Mouse (Mus musculus): ENCODE measurements at regions not wholly inside any gene's neighbourhood (a gene's known extent, or its start where the extent isn't known, plus 50 kb on each side); places are given as distances from the start of the nearest gene placed in this dataset.
A peak's percentile ranks its signal among the peaks of the same experiment; 100 is the strongest.

GRCm38 (mm10) chr9:51517643-51518042 is 188.9 kb upstream of the 1810046K07Rik start:
- Histone ChIP-seq H3K36me3 (ENCODE audit: insufficient read depth) (no peaks in the 10 kb centered on the region), H3K9ac (no peak overlapping the region), H3K9me3 (ENCODE audit: low read depth, low read length) (no peaks in the 10 kb centered on the region), H3K4me2 (no peak overlapping the region), H3K27ac (ENCODE audit: low read depth) (no peak overlapping the region), H3K27me3 (ENCODE audit: insufficient read depth, low read length) (no peaks in the 10 kb centered on the region), H3K4me1 (ENCODE audit: insufficient read depth) (no peaks in the 10 kb centered on the region), H3K4me3 (ENCODE audit: low read depth, low read length) (no peak overlapping the region)
- no peak for TF ChIP-seq CTCF (IDR thresholded peaks at IDR 0.05; ENCODE audit: low read depth)
- 56% methylated on average over 2 of the region's 2 CpGs for WGBS
- no peak for ATAC-seq (ENCODE audit: insufficient read depth)
- peak; percentile 8 for DNase-seq

DNA sequence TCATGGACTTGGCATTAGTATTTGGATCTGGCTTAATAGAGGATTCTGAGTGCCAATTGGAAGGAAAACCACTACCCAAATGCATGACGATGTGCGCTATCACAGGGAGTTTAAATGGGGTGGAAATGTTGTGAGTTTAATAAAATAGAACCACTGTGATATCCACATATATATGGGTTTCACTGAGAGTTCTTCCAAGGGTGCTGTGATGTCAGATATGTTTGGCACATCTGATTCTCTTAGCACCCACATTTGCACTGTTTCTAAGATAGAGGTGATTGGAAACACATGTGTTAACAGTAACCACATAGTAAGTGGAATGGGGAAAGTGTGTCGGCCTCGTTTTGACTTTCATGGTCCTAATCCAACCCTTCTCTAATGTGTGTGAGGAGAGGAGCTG is 189.7 kb upstream of the 1810046K07Rik start:
- Histone ChIP-seq H3K27me3 (ENCODE audit: insufficient read depth, low read length) (no peaks in the 10 kb centered on the region), H3K4me2 (no peak overlapping the region), H3K4me1 (ENCODE audit: insufficient read depth) (no peaks in the 10 kb centered on the region), H3K9me3 (ENCODE audit: low read depth, low read length) (no peaks in the 10 kb centered on the region), H3K36me3 (ENCODE audit: insufficient read depth) (no peaks in the 10 kb centered on the region), H3K27ac (ENCODE audit: low read depth) (no peak overlapping the region), H3K4me3 (ENCODE audit: low read depth, low read length) (no peak overlapping the region), H3K9ac (no peak overlapping the region)
- 69% methylated on average over 4 of the region's 4 CpGs for WGBS
- ATAC-seq (ENCODE audit: insufficient read depth) (no peak), DNase-seq (no peak)
- no peak for TF ChIP-seq CTCF (IDR thresholded peaks at IDR 0.05; ENCODE audit: low read depth)

GRCm38 (mm10) chr9:51523471-51523870 is 194.8 kb upstream of the 1810046K07Rik start:
- no peak overlapping the region for H3K27ac ChIP-seq (ENCODE audit: low read depth)
- no peak overlapping the region for H3K9ac ChIP-seq
- no peak overlapping the region for H3K4me2 ChIP-seq
- no peak for DNase-seq
- H3K4me3 ChIP-seq (ENCODE audit: low read depth, low read length): no peak overlapping the region
- no peaks in the 10 kb centered on the region for H3K9me3 ChIP-seq (ENCODE audit: low read depth, low read length)
- no peaks in the 10 kb centered on the region for H3K27me3 ChIP-seq (ENCODE audit: insufficient read depth, low read length)
- H3K4me1 ChIP-seq (ENCODE audit: insufficient read depth): no peaks in the 10 kb centered on the region
- ATAC-seq (ENCODE audit: insufficient read depth): no peak
- no peaks in the 10 kb centered on the region for H3K36me3 ChIP-seq (ENCODE audit: insufficient read depth)
- TF ChIP-seq CTCF (IDR thresholded peaks at IDR 0.05; ENCODE audit: low read depth): no peak

DNA sequence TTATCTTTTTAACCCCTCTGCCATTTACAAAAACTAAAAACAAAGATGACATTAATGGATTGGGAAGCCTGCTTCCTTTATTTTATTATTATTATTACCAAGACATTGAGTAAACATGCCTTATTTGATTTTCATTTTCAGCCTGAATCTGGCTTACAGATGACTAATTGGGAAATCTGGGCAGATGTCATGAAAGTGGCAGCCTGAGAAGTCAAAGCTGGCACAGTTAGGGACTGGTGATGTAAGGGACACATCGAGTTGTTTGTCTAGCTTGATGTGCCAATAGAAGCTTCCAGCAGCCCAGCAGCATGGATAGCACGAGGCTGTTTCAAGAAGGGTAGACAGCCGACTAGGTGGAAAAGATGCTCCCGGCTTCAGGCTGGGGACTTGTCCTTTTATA is 197.2 kb upstream of the 1810046K07Rik start:
- Histone ChIP-seq H3K27me3 (ENCODE audit: insufficient read depth, low read length) (no peaks in the 10 kb centered on the region), H3K27ac (ENCODE audit: low read depth) (no peak overlapping the region), H3K4me1 (ENCODE audit: insufficient read depth) (no peaks in the 10 kb centered on the region), H3K4me3 (ENCODE audit: low read depth, low read length) (no peak overlapping the region), H3K9ac (no peak overlapping the region), H3K9me3 (ENCODE audit: low read depth, low read length) (no peaks in the 10 kb centered on the region), H3K4me2 (no peak overlapping the region), H3K36me3 (ENCODE audit: insufficient read depth) (no peaks in the 10 kb centered on the region)
- peak; percentile 54 for DNase-seq
- WGBS: 54% methylated on average over 4 of the region's 4 CpGs
- no peak for TF ChIP-seq CTCF (IDR thresholded peaks at IDR 0.05; ENCODE audit: low read depth)
- ATAC-seq (ENCODE audit: insufficient read depth): no peak

DNA sequence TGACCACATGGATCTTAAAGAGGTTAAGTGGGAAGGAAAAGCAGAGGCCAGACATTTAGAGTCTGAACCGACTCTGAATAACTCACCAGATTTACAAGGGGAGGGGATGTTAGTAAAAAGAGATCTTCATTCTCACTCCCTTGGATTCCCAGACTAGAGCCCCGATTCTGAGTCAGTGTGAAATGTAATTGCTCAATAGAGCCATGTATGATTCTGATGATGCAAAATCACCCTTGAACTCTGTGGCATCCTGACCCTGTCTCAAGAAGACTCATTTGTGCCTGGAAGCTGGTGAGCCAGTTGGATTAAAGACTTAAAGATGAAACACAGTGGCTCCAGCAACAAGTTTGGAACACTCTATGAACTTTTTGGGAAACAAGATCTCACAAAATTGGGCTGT is 210.2 kb upstream of the 1810046K07Rik start:
- no peak overlapping the region for H3K4me2 ChIP-seq
- no peaks in the 10 kb centered on the region for H3K36me3 ChIP-seq (ENCODE audit: insufficient read depth)
- no peak for TF ChIP-seq CTCF (IDR thresholded peaks at IDR 0.05; ENCODE audit: low read depth)
- 55% methylated on average over 2 of the region's 2 CpGs for WGBS
- H3K4me1 ChIP-seq (ENCODE audit: insufficient read depth): no peaks in the 10 kb centered on the region
- no peak overlapping the region for H3K9ac ChIP-seq
- H3K27ac ChIP-seq (ENCODE audit: low read depth): no peak overlapping the region
- H3K4me3 ChIP-seq (ENCODE audit: low read depth, low read length): no peak overlapping the region
- H3K27me3 ChIP-seq (ENCODE audit: insufficient read depth, low read length): no peaks in the 10 kb centered on the region
- ATAC-seq (ENCODE audit: insufficient read depth): no peak
- no peaks in the 10 kb centered on the region for H3K9me3 ChIP-seq (ENCODE audit: low read depth, low read length)
- no peak for DNase-seq

DNA sequence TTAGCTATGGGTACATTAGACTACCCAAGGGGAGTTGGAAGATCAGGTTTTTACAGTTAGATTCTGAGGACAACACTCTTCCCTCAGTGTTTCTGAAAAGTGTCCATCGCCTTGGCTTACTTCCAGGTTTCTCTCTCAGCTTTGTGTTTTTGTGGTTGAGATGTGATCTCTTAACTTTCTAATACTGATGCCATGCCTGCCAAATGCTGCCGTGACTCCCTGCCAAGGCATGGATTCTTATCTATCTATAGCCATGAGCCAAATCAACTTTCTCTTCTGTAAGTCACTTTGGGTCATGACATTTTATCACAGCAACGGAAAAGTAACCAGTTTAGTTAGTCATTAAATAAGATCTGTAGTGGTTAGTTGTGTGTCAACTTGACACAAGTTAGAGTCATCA is 213.2 kb upstream of the 1810046K07Rik start:
- WGBS: 78% methylated on average over 3 of the region's 3 CpGs
- H3K9me3 ChIP-seq (ENCODE audit: low read depth, low read length): no peaks in the 10 kb centered on the region
- no peaks in the 10 kb centered on the region for H3K27me3 ChIP-seq (ENCODE audit: insufficient read depth, low read length)
- H3K4me1 ChIP-seq (ENCODE audit: insufficient read depth): no peaks in the 10 kb centered on the region
- no peak for TF ChIP-seq CTCF (IDR thresholded peaks at IDR 0.05; ENCODE audit: low read depth)
- no peak overlapping the region for H3K4me2 ChIP-seq
- ATAC-seq (ENCODE audit: insufficient read depth) (no peak), DNase-seq (peak; percentile 18)
- H3K9ac ChIP-seq: no peak overlapping the region
- H3K4me3 ChIP-seq (ENCODE audit: low read depth, low read length): no peak overlapping the region
- H3K27ac ChIP-seq (ENCODE audit: low read depth): no peak overlapping the region
- H3K36me3 ChIP-seq (ENCODE audit: insufficient read depth): no peaks in the 10 kb centered on the region

DNA sequence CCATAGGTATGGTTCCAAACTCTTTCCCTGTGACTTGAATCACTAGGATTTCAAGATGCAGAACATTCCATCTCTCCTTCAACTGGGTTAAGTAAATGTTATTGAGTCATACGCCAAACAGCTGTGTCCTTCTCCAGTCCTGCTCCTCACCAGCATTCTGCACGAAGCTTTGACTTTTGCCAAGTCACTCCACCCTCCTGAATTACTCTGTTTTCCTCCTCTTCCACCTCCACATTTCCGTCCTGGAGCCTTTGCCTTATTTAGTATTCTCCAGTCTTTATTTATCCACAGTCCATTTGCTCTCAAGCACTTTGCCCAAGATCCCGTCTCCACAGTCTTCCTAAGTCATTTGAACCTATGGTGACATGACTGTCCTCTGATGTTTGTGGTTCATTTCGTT is 193.1 kb upstream of the Arhgap20 start:
- no peak overlapping the region for H3K9ac ChIP-seq
- TF ChIP-seq CTCF (IDR thresholded peaks at IDR 0.05; ENCODE audit: low read depth): no peak
- WGBS: 69% methylated on average over 5 of the region's 5 CpGs
- no peaks in the 10 kb centered on the region for H3K9me3 ChIP-seq (ENCODE audit: low read depth, low read length)
- DNase-seq (no peak), ATAC-seq (ENCODE audit: insufficient read depth) (no peak)
- H3K4me1 ChIP-seq (ENCODE audit: insufficient read depth): no peaks in the 10 kb centered on the region
- H3K27me3 ChIP-seq (ENCODE audit: insufficient read depth, low read length): no peaks in the 10 kb centered on the region
- H3K36me3 ChIP-seq (ENCODE audit: insufficient read depth): no peaks in the 10 kb centered on the region
- H3K4me2 ChIP-seq: no peak overlapping the region
- no peak overlapping the region for H3K4me3 ChIP-seq (ENCODE audit: low read depth, low read length)
- no peak overlapping the region for H3K27ac ChIP-seq (ENCODE audit: low read depth)

- H3K27ac ChIP-seq (ENCODE audit: low read depth): no peak overlapping the region
- WGBS: 92% methylated on average over 3 of the region's 3 CpGs
Observed at GRCm38 (mm10) chr9:51581601-51582000, 183.5 kb upstream of the Arhgap20 start.

More at GRCm38 (mm10) chr9:51581601-51582000, 183.5 kb upstream of the Arhgap20 start:
- ATAC-seq (ENCODE audit: insufficient read depth) (no peak), DNase-seq (no peak)
- Histone ChIP-seq H3K4me1 (ENCODE audit: insufficient read depth) (no peaks in the 10 kb centered on the region), H3K4me2 (no peak overlapping the region), H3K36me3 (ENCODE audit: insufficient read depth) (no peaks in the 10 kb centered on the region), H3K9me3 (ENCODE audit: low read depth, low read length) (no peaks in the 10 kb centered on the region), H3K4me3 (ENCODE audit: low read depth, low read length) (no peak overlapping the region), H3K27me3 (ENCODE audit: insufficient read depth, low read length) (no peaks in the 10 kb centered on the region), H3K9ac (no peak overlapping the region)
- no peak for TF ChIP-seq CTCF (IDR thresholded peaks at IDR 0.05; ENCODE audit: low read depth)

All from lung, embryonic 14.5 days (tissue).